Mouse (Mus musculus) limb, embryonic 14.5 days (tissue): ENCODE data around the gene Clec4n. TPM values are rescaled to one million over a fixed set of nuclear protein-coding genes. Genes with fewer than 3 reads are reported as not detected.
"Not testable (repeated sequence)": the region's sequence is repeated elsewhere in the genome, so short reads cannot be mapped to it uniquely, and the experiment has no call there.

Experiments used
- ATAC-seq: fragments of 200-750 bp; cut with Nextera tagmentation; 2 replicates; pipeline ENCODE4 v1.8.0; 2017; ENCODE audit warnings: low read depth, moderate number of reproducible peaks, moderate TSS enrichment; ENCODE audit not compliant: low FRiP score
- DNase-seq: peaks from one replicate; pipeline ENCODE4 v3.0.0-alpha.2; 2015; ENCODE audit warnings: low spot score
- H3K27ac ChIP-seq: fragments of 300-500 bp; sonication (generic); replicated peaks from 2 replicates; pipeline ENCODE4 v1.5.1; 2014; ENCODE audit warnings: low read depth, mild to moderate bottlenecking, low read length, moderate library complexity, mixed read lengths
- H3K27me3 ChIP-seq: fragments of 300-500 bp; sonication (generic); 2 replicates; pipeline ENCODE4 v1.6.1; 2014; ENCODE audit warnings: low read length, mixed read lengths; ENCODE audit not compliant: control insufficient read depth, insufficient read depth
- H3K36me3 ChIP-seq: fragments of 300-500 bp; sonication (generic); 2 replicates; pipeline ENCODE4 v1.6.1; 2014; ENCODE audit warnings: mild to moderate bottlenecking, low read length, moderate library complexity, mixed read lengths; ENCODE audit not compliant: control insufficient read depth, insufficient read depth
- H3K4me1 ChIP-seq: fragments of 300-500 bp; sonication (generic); 2 replicates; pipeline ENCODE4 v1.6.1; 2014; ENCODE audit warnings: antibody characterized with exemption, low read length, mixed read lengths; ENCODE audit not compliant: control insufficient read depth, insufficient read depth
- H3K4me2 ChIP-seq: fragments of 300-500 bp; sonication (generic); replicated peaks from 2 replicates; pipeline ENCODE4 v1.6.1; 2014; ENCODE audit warnings: low read depth, mild to moderate bottlenecking, low read length, moderate library complexity; ENCODE audit not compliant: severe bottlenecking
- H3K4me3 ChIP-seq: fragments of 300-500 bp; sonication (generic); replicated peaks from 2 replicates; pipeline ENCODE4 v1.5.1; 2014; ENCODE audit warnings: low read length
- H3K9ac ChIP-seq: fragments of 300-500 bp; sonication (generic); 2 replicates; pipeline ENCODE4 v1.6.1; 2014; ENCODE audit warnings: mild to moderate bottlenecking, low read depth, low read length, moderate library complexity; ENCODE audit not compliant: severe bottlenecking
- H3K9me3 ChIP-seq: fragments of 300-500 bp; sonication (generic); 2 replicates; pipeline ENCODE4 v1.6.1; 2016; ENCODE audit warnings: low read length; ENCODE audit not compliant: control insufficient read depth
- POLR2A ChIP-seq: fragments of 200-500 bp; IDR thresholded peaks from 2 replicates; pipeline ENCODE4 v1.8.0; 2012; ENCODE audit warnings: inconsistent platforms, mild to moderate bottlenecking, moderate library complexity, borderline replicate concordance; ENCODE audit not compliant: insufficient read depth, insufficient read length; ENCODE audit errors: extremely low read depth
- WGBS: fragments of 180-500 bp; shearing (Covaris S2); extraction: QIAGEN DNeasy Blood & Tissue Kit; methylation state at CpG from one replicate; pipeline ENCODE4 v1.1.7; 2014; 5-methylcytosine and 5-hydroxymethylcytosine counted together
- polyA plus RNA-seq, 2 experiments: library from polyadenylated mRNA; depleted of rRNA in 1 of 2; stranded (reverse) in 1 of 2; unstranded in 1 of 2; fragments of >200 nt; fragmentation: Nextera tagmentation in 1 of 2; extraction: Ambion mirVana in 1 of 2; gene quantifications; 2 replicates each; pipeline versions ENCODE4 v1.2.1 to v1.2.3; 2012 to 2014

The Clec4n gene
- polyA plus RNA-seq, 2 experiments, result 2.2 to 3.7 TPM

DNA sequence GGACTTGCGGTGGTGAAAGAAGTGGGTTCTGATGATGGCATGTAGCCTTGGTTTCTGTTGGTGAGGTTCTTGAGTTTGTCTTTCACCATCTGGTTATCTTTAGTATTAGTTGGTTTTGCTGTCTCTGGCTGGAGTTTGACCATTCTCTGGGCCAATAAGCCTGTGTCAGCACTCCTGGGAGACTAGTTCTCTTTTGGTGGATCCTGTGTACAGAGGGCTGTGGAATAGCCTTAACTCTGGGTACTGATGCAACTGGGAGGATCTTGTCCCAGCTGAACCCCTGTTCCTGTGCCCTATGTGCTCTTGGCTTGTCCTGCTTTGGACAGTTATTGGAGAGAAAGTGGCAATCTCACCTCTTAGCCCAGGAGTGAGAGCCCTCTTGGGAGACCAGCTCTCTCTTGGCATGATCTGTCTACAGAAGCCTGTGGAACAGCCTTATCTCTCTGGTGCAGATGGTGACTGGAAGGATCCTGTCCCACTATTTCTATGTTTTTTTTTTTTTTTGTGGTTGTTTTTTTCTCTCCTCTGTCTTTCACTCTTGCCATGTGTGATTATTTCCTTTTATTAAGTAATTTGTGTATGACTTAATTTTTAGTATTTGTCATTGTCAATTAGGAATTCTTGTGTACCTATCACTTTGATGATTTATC is 63.2 kb downstream of the Clec4n start:
- Histone ChIP-seq H3K27me3 (no peaks in the 10 kb centered on the region), H3K9me3 (no peaks in the 10 kb centered on the region), H3K4me3 (no peak overlapping the region), H3K4me2 (no peak overlapping the region), H3K36me3 (no peaks in the 10 kb centered on the region), H3K9ac (no peak overlapping the region), H3K27ac (no peak overlapping the region), H3K4me1 (no peaks in the 10 kb centered on the region)
- ATAC-seq (no peak), DNase-seq (no peak)
- 96% methylated on average over 1 of the region's 1 CpGs for WGBS
- TF ChIP-seq POLR2A, result no peak

DNA sequence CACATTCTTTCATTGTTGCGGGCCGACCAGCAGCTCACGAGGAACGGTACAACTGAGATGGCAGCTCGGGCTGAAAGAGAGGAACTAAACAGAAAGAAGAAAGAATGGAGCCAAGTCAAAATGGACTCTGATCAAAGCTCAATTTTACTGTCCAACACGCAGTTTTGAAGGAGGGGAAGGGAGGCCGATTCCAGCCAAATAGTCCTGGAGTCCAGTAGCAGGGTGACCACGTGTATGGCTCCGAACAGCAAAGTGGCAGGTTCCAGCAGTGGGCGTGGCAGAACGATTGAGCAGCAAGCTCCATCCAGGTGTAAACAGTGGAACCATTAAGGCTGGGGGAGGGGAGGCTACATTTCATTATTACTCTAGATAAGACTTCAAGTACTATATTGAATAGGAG is 63.9 kb downstream of the Clec4n start:
- 86% methylated on average over 11 of the region's 11 CpGs for WGBS
- H3K4me3 ChIP-seq, H3K9ac ChIP-seq, ATAC-seq, H3K4me1 ChIP-seq, H3K27me3 ChIP-seq, DNase-seq, H3K9me3 ChIP-seq, H3K4me2 ChIP-seq, H3K27ac ChIP-seq, H3K36me3 ChIP-seq: not testable (repeated sequence)

Other genes with a start within 250 kb of the Clec4n start
- gene Clec4a4, start 239.5 kb upstream of the Clec4n start, polyA plus RNA-seq (2012; rRNA removed), result not detected in 2 replicates
- not detected in 2 replicates for gene Clec4a4, start 239.5 kb upstream of the Clec4n start, polyA plus RNA-seq (2014; fragmentation: Nextera tagmentation; extraction: Ambion mirVana)
- not detected in 2 replicates for gene Clec4b1, start 179.9 kb upstream of the Clec4n start, polyA plus RNA-seq (2012; rRNA removed)
- gene Clec4b1, start 179.9 kb upstream of the Clec4n start, polyA plus RNA-seq (2014; fragmentation: Nextera tagmentation; extraction: Ambion mirVana), result not detected in 2 replicates
- 1.9 and 2.3 TPM in 2 replicates for gene Clec4a2, start 123.4 kb upstream of the Clec4n start, polyA plus RNA-seq (2012; rRNA removed)
- gene Clec4a2, start 123.4 kb upstream of the Clec4n start, polyA plus RNA-seq (2014; fragmentation: Nextera tagmentation; extraction: Ambion mirVana), result 4.5 and 5.9 TPM in 2 replicates
- gene Clec4b2, start 57.0 kb upstream of the Clec4n start, polyA plus RNA-seq (2012; rRNA removed), result not detected in 2 replicates
- gene Clec4b2, start 57.0 kb upstream of the Clec4n start, polyA plus RNA-seq (2014; fragmentation: Nextera tagmentation; extraction: Ambion mirVana), result not detected in 2 replicates
- gene Clec4d, start 32.3 kb downstream of the Clec4n start, polyA plus RNA-seq (2012; rRNA removed), result 0.10 and 0.38 TPM in 2 replicates
- gene Clec4d, start 32.3 kb downstream of the Clec4n start, polyA plus RNA-seq (2014; fragmentation: Nextera tagmentation; extraction: Ambion mirVana), result 0.33 and 0.48 TPM in 2 replicates
- gene Clec4e, start 60.0 kb downstream of the Clec4n start, polyA plus RNA-seq (2012; rRNA removed), result 0.03 and 0.05 TPM in 2 replicates
- not detected in 2 replicates for gene Clec4e, start 60.0 kb downstream of the Clec4n start, polyA plus RNA-seq (2014; fragmentation: Nextera tagmentation; extraction: Ambion mirVana)
- gene Vmn2r19, start 78.5 kb downstream of the Clec4n start, polyA plus RNA-seq (2012; rRNA removed), result not detected in 2 replicates
- not detected in 2 replicates for gene Vmn2r19, start 78.5 kb downstream of the Clec4n start, polyA plus RNA-seq (2014; fragmentation: Nextera tagmentation; extraction: Ambion mirVana)
- not detected in 2 replicates for gene Vmn2r20, start 188.3 kb downstream of the Clec4n start, polyA plus RNA-seq (2012; rRNA removed)
- not detected in 2 replicates for gene Vmn2r20, start 188.3 kb downstream of the Clec4n start, polyA plus RNA-seq (2014; fragmentation: Nextera tagmentation; extraction: Ambion mirVana)